Mouse (Mus musculus) stomach, postnatal 0 days (tissue): Measurements from ENCODE around the gene Gm266. TPM values are rescaled to one million over a fixed set of nuclear protein-coding genes. Genes with fewer than 3 reads are reported as not detected.

ENCODE experiments used
- ATAC-seq: fragments of 200-750 bp; cut with Nextera tagmentation; 2 replicates; pipeline ENCODE4 v1.8.0; 2017; ENCODE audit not compliant: low FRiP score, low TSS enrichment
- DNase-seq: peaks from one replicate; pipeline ENCODE4 v3.0.0-alpha.2; 2016; ENCODE audit warnings: low spot score
- H3K27ac ChIP-seq: fragments of 300-500 bp; sonication (generic); replicated peaks from 2 replicates; pipeline ENCODE4 v1.5.1; 2014; ENCODE audit warnings: mild to moderate bottlenecking, control low read depth
- H3K27me3 ChIP-seq: fragments of 300-500 bp; sonication (generic); 2 replicates; pipeline ENCODE4 v1.6.1; 2014; ENCODE audit warnings: low read length; ENCODE audit not compliant: control insufficient read depth, insufficient read depth
- H3K36me3 ChIP-seq: fragments of 300-500 bp; sonication (generic); 2 replicates; pipeline ENCODE4 v1.6.1; 2014; ENCODE audit warnings: low read length, mixed read lengths; ENCODE audit not compliant: control insufficient read depth, insufficient read depth
- H3K4me1 ChIP-seq: fragments of 300-500 bp; sonication (generic); replicated peaks from 2 replicates; pipeline ENCODE4 v1.6.1; 2014; ENCODE audit warnings: antibody characterized with exemption; ENCODE audit not compliant: control insufficient read depth, insufficient read depth
- H3K4me2 ChIP-seq: fragments of 300-500 bp; sonication (generic); replicated peaks from 2 replicates; pipeline ENCODE4 v1.6.1; 2014; ENCODE audit warnings: low read depth, mild to moderate bottlenecking, control low read depth, moderate library complexity
- H3K4me3 ChIP-seq: fragments of 300-500 bp; sonication (generic); 2 replicates; pipeline ENCODE4 v1.5.1; 2014; ENCODE audit warnings: low read depth, low read length, control low read depth
- H3K9ac ChIP-seq: fragments of 300-500 bp; sonication (generic); 2 replicates; pipeline ENCODE4 v1.6.1; 2014; ENCODE audit warnings: mild to moderate bottlenecking, low read length, control low read depth, mixed read lengths
- H3K9me3 ChIP-seq: fragments of 300-500 bp; sonication (generic); 2 replicates; pipeline ENCODE4 v1.6.1; 2016; ENCODE audit warnings: low read length; ENCODE audit not compliant: control insufficient read depth
- CTCF ChIP-seq: IDR thresholded peaks from 2 replicates; pipeline ENCODE4 v1.5.1; 2016; ENCODE audit warnings: antibody characterized with exemption, low read depth, mild to moderate bottlenecking, moderate library complexity
- EP300 ChIP-seq: optimal IDR thresholded peaks from 2 replicates; pipeline ENCODE3; 2016; ENCODE audit warnings: antibody characterized with exemption
- WGBS: fragments of 180-500 bp; shearing (Covaris S2); extraction: QIAGEN DNeasy Blood & Tissue Kit; methylation state at CpG from one replicate; pipeline ENCODE4 v1.1.7; 2014; 5-methylcytosine and 5-hydroxymethylcytosine counted together
- polyA plus RNA-seq: library from polyadenylated mRNA; unstranded; fragments of >200 nt; fragmentation: Nextera tagmentation; extraction: Ambion mirVana; gene quantifications from 2 replicates; pipeline ENCODE4 v1.2.1, GENCODE M21; 2015

The Gm266 gene
- polyA plus RNA-seq, 1 experiment from 2014 or later, result 12.5 TPM

- Histone ChIP-seq H3K4me1 (no peaks in the 10 kb centered on the region), H3K9ac (no peak overlapping the region), H3K27ac (no peak overlapping the region), H3K36me3 (no peaks in the 10 kb centered on the region), H3K9me3 (no peaks in the 10 kb centered on the region), H3K27me3 (peaks cover 10% of the 10 kb centered on the region), H3K4me3 (no peak overlapping the region), H3K4me2 (no peak overlapping the region)
- TF ChIP-seq EP300 (no peak), CTCF (no peak)
- 84% methylated on average over 9 of the region's 9 CpGs for WGBS
- ATAC-seq (no peak), DNase-seq (no peak)
Observed at GRCm38 (mm10) chr12:111440701-111441373, 44.8 kb downstream of the Gm266 start.

GRCm38 (mm10) chr12:111438850-111439249, 46.8 kb downstream of the Gm266 start:
- ATAC-seq, result no peak
- TF ChIP-seq CTCF (no peak), EP300 (no peak)
- Histone ChIP-seq H3K36me3 (no peaks in the 10 kb centered on the region), H3K27ac (no peak overlapping the region), H3K4me1 (no peaks in the 10 kb centered on the region), H3K4me2 (no peak overlapping the region), H3K9me3 (no peaks in the 10 kb centered on the region), H3K27me3 (peaks cover 3% of the 10 kb centered on the region; the same call in 1 of the 2 replicates), H3K4me3 (no peak overlapping the region), H3K9ac (no peak overlapping the region)
- 76% methylated on average over 6 of the region's 6 CpGs for WGBS
- DNase-seq, result no peak

- H3K27me3 ChIP-seq, result no peaks in the 10 kb centered on the region; the same call in 1 of the 2 replicates
- no peak overlapping the region for H3K9ac ChIP-seq
- H3K27ac ChIP-seq, result no peak overlapping the region
- DNase-seq (no peak), ATAC-seq (no peak)
- no peak for TF ChIP-seq EP300
- no peak for TF ChIP-seq CTCF
- no peak overlapping the region for H3K4me3 ChIP-seq
- H3K4me2 ChIP-seq, result no peak overlapping the region
- 0 out of 2 replicates have a peak, but pooled peaks cover 1% of the 10 kb centered on the region for H3K4me1 ChIP-seq
- no peaks in the 10 kb centered on the region for H3K9me3 ChIP-seq
- H3K36me3 ChIP-seq, result no peaks in the 10 kb centered on the region
- 70% methylated on average over 5 of the region's 5 CpGs for WGBS
Observed at GRCm38 (mm10) chr12:111437222-111437900, 48.3 kb downstream of the Gm266 start.

- H3K9ac ChIP-seq, result no peak overlapping the region
- no peaks in the 10 kb centered on the region for H3K36me3 ChIP-seq
- WGBS, result 58% methylated on average over 8 of the region's 8 CpGs
- H3K27ac ChIP-seq, result peak overlapping the region; percentile 65
- no peaks in the 10 kb centered on the region for H3K9me3 ChIP-seq
- no peak overlapping the region for H3K4me3 ChIP-seq
- DNase-seq (no peak), ATAC-seq (no peak)
- H3K27me3 ChIP-seq, result no peaks in the 10 kb centered on the region
- TF ChIP-seq EP300 (no peak), CTCF (no peak)
- H3K4me1 ChIP-seq, result 0 out of 2 replicates have a peak, but pooled peaks cover 3% of the 10 kb centered on the region
- no peak overlapping the region for H3K4me2 ChIP-seq
Observed at GRCm38 (mm10) chr12:111436640-111437039, 49.0 kb downstream of the Gm266 start.

- Histone ChIP-seq H3K9ac (no peak overlapping the region), H3K27me3 (no peaks in the 10 kb centered on the region), H3K27ac (peak overlapping the region; percentile 65; the same call in 1 of the 2 replicates), H3K4me2 (no peak overlapping the region), H3K9me3 (no peaks in the 10 kb centered on the region), H3K36me3 (no peaks in the 10 kb centered on the region), H3K4me1 (0 out of 2 replicates have a peak, but pooled peaks cover 3% of the 10 kb centered on the region), H3K4me3 (no peak overlapping the region)
- ATAC-seq, result no peak
- no peak for DNase-seq
- no peak for TF ChIP-seq CTCF
- no peak for TF ChIP-seq EP300
- WGBS, result 89% methylated on average over 3 of the region's 3 CpGs
Observed at GRCm38 (mm10) chr12:111436170-111436569, 49.5 kb downstream of the Gm266 start.

- Histone ChIP-seq H3K9me3 (no peaks in the 10 kb centered on the region), H3K27ac (no peak overlapping the region), H3K36me3 (no peaks in the 10 kb centered on the region), H3K4me2 (no peak overlapping the region), H3K4me3 (no peak overlapping the region), H3K27me3 (no peaks in the 10 kb centered on the region), H3K4me1 (peaks cover 8% of the 10 kb centered on the region), H3K9ac (no peak overlapping the region)
- 50% methylated on average over 8 of the region's 8 CpGs for WGBS
- no peak for ATAC-seq
- TF ChIP-seq CTCF (no peak), EP300 (no peak)
- no peak for DNase-seq
Observed at GRCm38 (mm10) chr12:111434745-111435327, 50.8 kb downstream of the Gm266 start.

Other genes with a start within 250 kb of the Gm266 start
- 0.22 TPM in 2 replicates for gene Amn, start 214.7 kb downstream of the Gm266 start, polyA plus RNA-seq
- gene Cdc42bpb, start 108.1 kb downstream of the Gm266 start, polyA plus RNA-seq, result 18.6 and 18.7 TPM in 2 replicates
- 2.2 TPM in 2 replicates for gene Lbhd2, start 79.0 kb downstream of the Gm266 start, polyA plus RNA-seq
- 7.3 and 8.6 TPM in 2 replicates for gene Exoc3l4, start 68.8 kb downstream of the Gm266 start, polyA plus RNA-seq
- gene Tnfaip2, start 43.4 kb downstream of the Gm266 start, polyA plus RNA-seq, result 14.5 and 15.6 TPM in 2 replicates
- 448 and 455 TPM in 2 replicates for gene Eif5, start 52.2 kb upstream of the Gm266 start, polyA plus RNA-seq
- 15.6 and 18.5 TPM in 2 replicates for gene Mark3, start 88.7 kb upstream of the Gm266 start, polyA plus RNA-seq
- 532 and 573 TPM in 2 replicates for gene Ckb, start 186.5 kb upstream of the Gm266 start, polyA plus RNA-seq
- gene Trmt61a, start 192.3 kb upstream of the Gm266 start, polyA plus RNA-seq, result 7.4 and 8.5 TPM in 2 replicates
- gene Bag5, start 227.4 kb upstream of the Gm266 start, polyA plus RNA-seq, result 34.9 and 36.9 TPM in 2 replicates
- 41.8 and 42.8 TPM in 2 replicates for gene Apopt1, start 227.4 kb upstream of the Gm266 start, polyA plus RNA-seq